Mouse (Mus musculus) testis, adult 2 months (tissue): ENCODE measurements around the gene Lmx1a. TPM values are rescaled to one million over a fixed set of nuclear protein-coding genes. Genes with fewer than 3 reads are reported as not detected.

ENCODE experiments used
- H3K27ac ChIP-seq: fragments of 200-500 bp; 2 replicates; pipeline ENCODE4 v1.5.1; 2012; ENCODE audit warnings: low read depth, low read length; ENCODE audit not compliant: control insufficient read depth, insufficient read depth
- H3K27me3 ChIP-seq: fragments of 200-500 bp; 2 replicates; pipeline ENCODE4 v1.6.1; 2012; ENCODE audit warnings: mild to moderate bottlenecking, low read length, moderate library complexity; ENCODE audit not compliant: control insufficient read depth, insufficient read depth
- H3K36me3 ChIP-seq: fragments of 200-500 bp; 2 replicates; pipeline ENCODE4 v1.6.1; 2012; ENCODE audit warnings: mild to moderate bottlenecking, low read length; ENCODE audit not compliant: control insufficient read depth, insufficient read depth
- H3K4me1 ChIP-seq: fragments of 200-500 bp; 2 replicates; pipeline ENCODE4 v1.6.1; 2012; ENCODE audit warnings: low read length; ENCODE audit not compliant: control insufficient read depth, insufficient read depth
- H3K4me3 ChIP-seq: fragments of 200-500 bp; 2 replicates; pipeline ENCODE4 v1.5.1; 2012; ENCODE audit warnings: low read depth, mild to moderate bottlenecking, low read length, moderate library complexity, mixed read lengths; ENCODE audit not compliant: control insufficient read depth
- CTCF ChIP-seq: fragments of 200-500 bp; IDR thresholded peaks from 2 replicates; pipeline ENCODE4 v1.5.1; 2012; ENCODE audit warnings: low read depth, mild to moderate bottlenecking, inconsistent platforms, low read length, moderate library complexity; ENCODE audit not compliant: control insufficient read depth, insufficient read depth, insufficient replicate concordance
- POLR2A ChIP-seq: fragments of 200-500 bp; IDR thresholded peaks from 2 replicates; pipeline ENCODE4 v1.6.1; 2012; ENCODE audit warnings: low read depth, mild to moderate bottlenecking, inconsistent platforms, low read length, moderate library complexity; ENCODE audit not compliant: control insufficient read depth
- polyA plus RNA-seq: library from polyadenylated mRNA; depleted of rRNA; stranded (reverse); fragments of >200 nt; gene quantifications from 2 replicates; pipeline ENCODE4 v1.2.3, GENCODE M21; 2012

The Lmx1a gene
- polyA plus RNA-seq, 1 experiment = 0.06 TPM

DNA sequence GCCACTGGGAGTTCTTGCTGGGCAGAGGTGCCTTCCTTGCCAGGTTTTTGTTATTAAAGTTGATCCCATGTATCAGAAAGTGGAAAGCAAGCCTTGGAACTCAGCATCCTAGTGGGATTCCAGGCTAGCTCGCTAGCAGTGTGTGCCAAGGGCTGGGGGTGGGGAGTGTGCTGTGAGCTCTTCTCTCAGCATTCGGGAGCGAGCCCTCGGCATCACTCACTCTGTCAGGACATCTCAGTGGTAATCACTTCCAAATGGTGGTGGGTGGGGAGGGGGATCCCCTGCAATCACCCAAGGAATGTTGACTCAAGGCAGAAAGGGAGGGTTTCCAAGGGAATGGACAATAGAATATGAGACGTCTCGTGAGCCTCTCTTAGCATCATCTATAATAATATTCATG lies 45.4 kb downstream of the Lmx1a start:
- no peaks in the 10 kb centered on the region for H3K4me1 ChIP-seq
- no peaks in the 10 kb centered on the region for H3K36me3 ChIP-seq
- H3K27me3 ChIP-seq = no peaks in the 10 kb centered on the region
- no peak overlapping the region for H3K27ac ChIP-seq
- TF ChIP-seq CTCF (no peak), POLR2A (no peak)
- H3K4me3 ChIP-seq = no peak overlapping the region

DNA sequence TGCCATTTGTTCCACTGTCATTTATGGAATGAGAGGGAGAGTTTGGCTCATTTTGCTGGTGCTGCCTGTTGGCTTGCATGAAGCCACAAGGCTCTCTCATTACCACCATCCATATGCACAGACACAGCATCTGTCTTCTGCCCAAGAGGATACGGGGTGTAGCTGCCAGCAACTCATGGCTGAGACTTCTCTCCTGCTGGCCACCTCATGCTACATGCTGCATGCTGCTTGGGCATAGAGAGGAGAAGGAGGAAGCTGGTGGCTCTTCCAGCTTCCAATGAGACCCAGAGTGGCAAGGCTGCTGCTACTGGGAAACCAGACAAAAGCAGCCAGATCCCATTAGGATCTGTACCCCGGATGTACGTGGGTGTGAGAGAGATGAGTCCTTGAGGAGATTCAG lies 47.8 kb downstream of the Lmx1a start:
- Histone ChIP-seq H3K27ac (no peak overlapping the region), H3K4me1 (no peaks in the 10 kb centered on the region), H3K27me3 (no peaks in the 10 kb centered on the region), H3K36me3 (no peaks in the 10 kb centered on the region), H3K4me3 (no peak overlapping the region)
- no peak for TF ChIP-seq CTCF
- TF ChIP-seq POLR2A = no peak

DNA sequence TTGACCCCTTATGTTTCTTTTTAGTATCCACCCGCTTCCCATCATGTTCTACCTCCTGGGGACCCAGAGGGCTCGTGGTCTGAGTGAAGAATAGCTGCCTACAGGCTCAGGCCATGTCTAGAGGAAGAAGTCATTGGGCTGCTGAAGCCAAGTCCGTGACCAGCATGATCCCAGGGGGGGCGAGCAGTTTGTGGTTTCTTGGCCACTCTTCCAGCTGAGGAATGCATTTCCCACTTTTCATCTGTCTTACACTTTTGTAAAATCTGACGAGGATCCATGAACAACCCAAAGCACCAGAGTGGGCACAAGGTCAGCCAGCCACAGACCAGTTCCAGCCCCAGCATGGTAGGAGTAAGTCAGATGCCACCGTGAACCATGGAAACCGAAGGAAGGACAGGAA lies 50.2 kb downstream of the Lmx1a start:
- no peak overlapping the region for H3K27ac ChIP-seq
- no peaks in the 10 kb centered on the region for H3K36me3 ChIP-seq
- H3K4me1 ChIP-seq = no peaks in the 10 kb centered on the region
- no peak overlapping the region for H3K4me3 ChIP-seq
- H3K27me3 ChIP-seq = no peaks in the 10 kb centered on the region
- no peak for TF ChIP-seq POLR2A

DNA sequence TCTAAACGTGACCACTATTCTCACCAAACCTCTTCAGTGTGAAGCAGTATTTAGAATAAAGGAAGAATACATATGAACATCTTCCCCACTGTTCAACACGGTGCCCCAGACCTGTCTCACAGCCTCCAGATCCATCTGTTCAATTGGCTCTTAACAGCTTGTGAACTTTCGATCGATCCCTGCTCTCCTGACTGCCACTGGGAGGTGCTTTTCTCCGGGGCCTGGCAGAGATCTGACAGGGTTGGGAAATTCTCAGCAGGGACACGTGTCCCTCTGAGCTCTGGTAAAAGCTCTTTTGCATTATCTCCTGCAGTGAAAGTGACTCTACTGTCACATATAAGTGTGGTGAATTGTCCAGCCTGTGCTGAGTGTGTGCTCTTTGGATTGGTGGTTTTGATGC lies 57.6 kb downstream of the Lmx1a start:
- Histone ChIP-seq H3K4me3 (no peak overlapping the region), H3K27ac (no peak overlapping the region), H3K27me3 (no peaks in the 10 kb centered on the region), H3K36me3 (no peaks in the 10 kb centered on the region), H3K4me1 (no peaks in the 10 kb centered on the region)
- TF ChIP-seq POLR2A = no peak
- no peak for TF ChIP-seq CTCF

DNA sequence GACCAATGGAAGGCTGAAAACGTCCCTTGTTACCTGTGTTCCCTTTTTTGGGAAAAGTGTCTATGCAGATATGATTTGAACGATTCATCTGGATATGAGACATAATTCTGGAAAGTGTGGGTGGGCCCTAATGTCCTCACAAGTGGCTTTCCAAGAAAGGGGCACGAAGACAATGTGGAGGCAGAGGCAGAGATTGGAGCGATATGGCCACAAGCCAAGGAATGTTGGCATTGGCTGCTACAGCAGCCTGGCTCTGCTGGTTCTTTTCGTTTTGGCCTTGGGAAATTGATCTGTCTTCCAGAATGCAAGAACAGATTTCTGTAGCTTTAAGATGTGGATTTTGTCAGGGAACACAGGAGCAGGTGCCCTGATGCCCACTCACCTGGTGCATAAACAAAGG lies 63.6 kb downstream of the Lmx1a start:
- no peak for TF ChIP-seq CTCF
- TF ChIP-seq POLR2A = no peak
- no peaks in the 10 kb centered on the region for H3K27me3 ChIP-seq
- H3K4me3 ChIP-seq = no peak overlapping the region
- no peaks in the 10 kb centered on the region for H3K4me1 ChIP-seq
- no peak overlapping the region for H3K27ac ChIP-seq
- H3K36me3 ChIP-seq = no peaks in the 10 kb centered on the region

DNA sequence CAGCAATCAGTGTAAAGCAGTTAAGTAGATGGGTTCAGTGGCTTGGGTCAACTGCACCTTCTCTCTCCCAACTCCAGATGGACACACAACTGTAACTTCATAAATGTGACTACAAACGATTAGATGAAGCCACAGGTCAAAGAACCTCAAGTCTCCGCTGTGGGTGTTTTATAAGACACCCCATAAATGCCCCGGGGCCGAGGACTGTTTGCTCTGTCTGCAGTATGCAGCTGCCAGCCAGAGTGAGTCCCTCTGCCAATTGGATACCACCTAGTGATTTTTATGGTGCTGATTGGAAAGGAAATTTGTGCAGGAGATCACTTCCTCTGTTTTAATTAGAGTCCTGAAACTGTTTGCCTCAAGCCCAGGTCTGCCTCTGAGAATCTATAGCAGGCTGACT lies 65.0 kb downstream of the Lmx1a start:
- Histone ChIP-seq H3K4me1 (no peaks in the 10 kb centered on the region), H3K27me3 (no peaks in the 10 kb centered on the region), H3K27ac (no peak overlapping the region), H3K36me3 (no peaks in the 10 kb centered on the region), H3K4me3 (no peak overlapping the region)
- TF ChIP-seq CTCF (no peak), POLR2A (no peak)

DNA sequence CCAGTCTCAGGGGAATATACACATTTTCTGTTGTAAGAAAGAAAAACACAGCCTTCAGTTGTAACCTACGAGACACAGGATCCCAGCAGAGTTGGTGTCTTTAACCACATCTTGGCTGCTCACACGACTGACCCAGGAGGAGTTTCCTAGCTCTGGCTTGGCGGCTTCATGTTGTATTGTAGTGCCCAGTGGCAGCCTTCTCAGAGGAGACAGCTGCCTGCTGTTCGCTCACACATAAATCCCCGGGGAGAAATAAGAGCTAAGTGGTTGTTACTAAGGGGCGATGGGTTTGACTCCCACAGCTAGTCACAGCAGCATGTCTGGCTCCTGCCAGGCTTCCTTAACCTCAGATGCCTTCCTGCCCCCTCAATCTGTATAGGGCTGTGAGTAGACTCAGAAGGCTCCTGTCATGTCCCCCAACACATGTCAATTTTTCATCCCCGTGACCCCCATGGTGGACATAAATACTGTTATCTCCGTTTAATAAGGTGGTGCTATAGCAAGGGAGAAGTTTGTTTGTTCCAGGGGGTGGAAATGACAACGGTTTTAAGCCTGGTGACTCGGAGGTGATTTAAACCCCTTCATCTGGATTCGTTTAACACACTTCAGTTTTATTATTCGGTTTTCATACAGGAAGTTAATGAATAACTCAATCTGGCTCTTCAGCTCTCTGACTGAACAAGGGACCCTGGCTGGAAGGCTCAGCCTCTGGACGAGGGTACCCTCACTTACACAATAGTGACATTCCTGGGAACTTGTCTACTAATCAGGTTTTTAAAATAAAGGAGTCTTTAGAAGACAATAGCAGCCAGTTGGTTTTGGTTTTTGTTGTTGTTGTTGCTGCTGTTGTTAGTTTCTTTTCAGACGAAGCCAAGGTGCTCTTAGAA lies 65.8 kb downstream of the Lmx1a start:
- Histone ChIP-seq H3K4me3 (no peak overlapping the region), H3K36me3 (no peaks in the 10 kb centered on the region), H3K27ac (no peak overlapping the region), H3K27me3 (no peaks in the 10 kb centered on the region), H3K4me1 (no peaks in the 10 kb centered on the region)
- TF ChIP-seq POLR2A (no peak), CTCF (no peak)
